Mouse (Mus musculus) heart, postnatal 36 days (tissue): ENCODE results near the gene Gins2. TPM values are rescaled to one million over a fixed set of nuclear protein-coding genes. Genes with fewer than 3 reads are reported as not detected.

Experiments used
- DNase-seq, 2 experiments: peaks; one replicate each; pipeline ENCODE4 v3.0.0; 2021 to 2022
- intact Hi-C: fragments of 180-260 bp; cut with DNase I; formaldehyde crosslinking; loops from one replicate; pipeline ENCODE4 v1.15.1; 2025
- total RNA-seq, 2 experiments: library from RNA; stranded (reverse); gene quantifications; 2 replicates each; pipeline ENCODE4 v1.2.3; 2021

Gene Gins2
- total RNA-seq, result 1 to 10 TPM in 1 of 2 experiments, under 1 TPM in 1; 0.86 to 1.7 TPM

GRCm38 (mm10) chr8:120588908-120589771 is at the start of gene Gins2:
Gins2 (minus strand) TSS chr8:120589304.
- intact Hi-C loops, result no loop called here
- DNase-seq, result peak; percentile 98

- intact Hi-C loops, result no loop called here
- peak; percentile 45 to 63 for DNase-seq
Observed at GRCm38 (mm10) chr8:120634329-120634839, 45.3 kb upstream of the Gins2 start.

GRCm38 (mm10) chr8:120633665-120634271 is 44.7 kb upstream of the Gins2 start:
- intact Hi-C loops, result no loop called here
- DNase-seq, result no peak

- DNase-seq, result no peak
- intact Hi-C loops, result no loop called here
Observed at GRCm38 (mm10) chr8:120632969-120633664, 44.0 kb upstream of the Gins2 start.

- no peak for DNase-seq
- intact Hi-C loops, result no loop called here
Observed at GRCm38 (mm10) chr8:120631441-120632375, 42.6 kb upstream of the Gins2 start.

GRCm38 (mm10) chr8:120630848-120631247 is 41.7 kb upstream of the Gins2 start:
- no peak for DNase-seq
- intact Hi-C loops, result no loop called here

GRCm38 (mm10) chr8:120630031-120630430 is 40.9 kb upstream of the Gins2 start:
- intact Hi-C loops, result no loop called here
- no peak for DNase-seq

- DNase-seq, result no peak
- intact Hi-C loops, result no loop called here
Observed at GRCm38 (mm10) chr8:120627298-120627697, 38.2 kb upstream of the Gins2 start.

GRCm38 (mm10) chr8:120626461-120626860 is 37.4 kb upstream of the Gins2 start:
- intact Hi-C loops, result no loop called here
- no peak for DNase-seq

GRCm38 (mm10) chr8:120623608-120624007 is 34.5 kb upstream of the Gins2 start:
- DNase-seq, result no peak
- intact Hi-C loops, result no loop called here

- intact Hi-C loops, result no loop called here
- DNase-seq, result no peak
Observed at GRCm38 (mm10) chr8:120622161-120622560, 33.1 kb upstream of the Gins2 start.

- DNase-seq, result no peak
- intact Hi-C loops, result no loop called here
Observed at GRCm38 (mm10) chr8:120620441-120620840, 31.3 kb upstream of the Gins2 start.

- intact Hi-C loops, result no loop called here
- peak; percentile 36 to 53 for DNase-seq
Observed at GRCm38 (mm10) chr8:120619235-120620180, 30.4 kb upstream of the Gins2 start.

- intact Hi-C loops, result no loop called here
- peak; percentile 75 to 80 for DNase-seq
Observed at GRCm38 (mm10) chr8:120618110-120618509, 29.0 kb upstream of the Gins2 start.

GRCm38 (mm10) chr8:120616663-120617626 is 27.8 kb upstream of the Gins2 start:
- DNase-seq, result no peak
- intact Hi-C loops, result no loop called here

GRCm38 (mm10) chr8:120614491-120614890 is 25.4 kb upstream of the Gins2 start:
- DNase-seq, result no peak
- intact Hi-C loops, result no loop called here

GRCm38 (mm10) chr8:120610824-120611223 is 21.7 kb upstream of the Gins2 start:
- no peak for DNase-seq
- intact Hi-C loops, result no loop called here

GRCm38 (mm10) chr8:120607885-120608284 is 18.8 kb upstream of the Gins2 start:
- intact Hi-C loops, result loop anchor here (2.0 to 5.0 kb wide), 2 partner anchors 306 to 429 kb away; no protein-coding TSS in a partner anchor

More at GRCm38 (mm10) chr8:120607885-120608284, 18.8 kb upstream of the Gins2 start:
- peak; percentile 74 to 89 for DNase-seq
